Mouse (Mus musculus) ES-E14 (cell line): ENCODE data around the gene 1700019D03Rik.

Source experiments
- CHD2 ChIP-seq: IDR thresholded peaks from 2 replicates; pipeline ENCODE4 v1.6.1; 2014; ENCODE audit warnings: mild to moderate bottlenecking, low read depth, low read length, inconsistent platforms
- HCFC1 ChIP-seq: IDR thresholded peaks from 2 replicates; pipeline ENCODE4 v1.6.1; 2012; ENCODE audit warnings: low read length, inconsistent platforms, borderline replicate concordance; ENCODE audit not compliant: insufficient read depth
- ZC3H11A ChIP-seq: IDR thresholded peaks from 2 replicates; pipeline ENCODE4 v1.6.1; 2012; ENCODE audit warnings: low read depth, mild to moderate bottlenecking, inconsistent platforms, low read length, borderline replicate concordance

GRCm38 (mm10) chr1:53061871-53062608 lies 42.1 kb upstream of the 1700019D03Rik start:
- TF ChIP-seq CHD2 (no peak), HCFC1 (no peak), ZC3H11A (no peak)
